Mouse (Mus musculus) heart, adult 11 months (tissue): ENCODE measurements around the gene Lrrc9.

ENCODE experiments used
- DNase-seq: peaks from one replicate; pipeline ENCODE4 v3.0.0; 2022

The Lrrc9 gene

DNA sequence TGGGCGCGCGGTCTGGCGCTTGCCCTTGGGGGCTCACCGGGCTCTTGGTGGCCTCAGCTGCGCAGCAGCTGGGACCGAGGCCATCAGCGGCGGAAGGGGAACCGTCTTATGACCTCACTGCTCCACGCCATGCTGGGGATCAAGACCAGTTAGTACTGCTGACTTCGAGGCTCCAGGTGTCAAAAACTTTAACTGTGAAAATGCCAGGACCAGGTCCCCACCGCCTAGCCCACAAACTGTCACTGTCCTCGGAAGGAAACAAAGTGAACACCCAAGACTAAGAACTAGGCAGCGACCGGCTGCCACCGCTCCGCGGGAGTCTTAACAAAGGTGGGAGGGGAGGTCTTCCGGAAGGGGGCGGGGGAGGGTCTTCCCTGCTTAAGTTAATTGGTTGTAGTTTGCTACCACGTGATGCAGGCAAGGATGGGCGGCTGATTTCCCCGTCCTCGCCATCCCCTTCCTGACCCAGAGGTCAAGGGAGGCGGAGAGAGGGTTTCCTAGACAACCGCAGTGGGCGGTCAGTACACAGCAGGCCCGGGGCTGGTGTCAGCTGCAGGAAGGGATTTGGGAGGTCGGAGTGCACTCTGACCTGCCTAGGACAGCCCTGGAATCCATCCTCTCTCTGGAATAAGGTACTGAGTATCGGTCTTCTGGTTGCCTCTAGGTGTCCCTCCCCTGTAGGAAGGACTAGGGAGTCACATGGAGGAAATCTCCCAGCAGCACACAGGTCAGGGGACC is at the start of gene Lrrc9:
TSS of gene Lrrc9 (plus strand) at position 28 of the 738 bp plus-strand sequence.
- DNase-seq, result peak; percentile 99

DNA sequence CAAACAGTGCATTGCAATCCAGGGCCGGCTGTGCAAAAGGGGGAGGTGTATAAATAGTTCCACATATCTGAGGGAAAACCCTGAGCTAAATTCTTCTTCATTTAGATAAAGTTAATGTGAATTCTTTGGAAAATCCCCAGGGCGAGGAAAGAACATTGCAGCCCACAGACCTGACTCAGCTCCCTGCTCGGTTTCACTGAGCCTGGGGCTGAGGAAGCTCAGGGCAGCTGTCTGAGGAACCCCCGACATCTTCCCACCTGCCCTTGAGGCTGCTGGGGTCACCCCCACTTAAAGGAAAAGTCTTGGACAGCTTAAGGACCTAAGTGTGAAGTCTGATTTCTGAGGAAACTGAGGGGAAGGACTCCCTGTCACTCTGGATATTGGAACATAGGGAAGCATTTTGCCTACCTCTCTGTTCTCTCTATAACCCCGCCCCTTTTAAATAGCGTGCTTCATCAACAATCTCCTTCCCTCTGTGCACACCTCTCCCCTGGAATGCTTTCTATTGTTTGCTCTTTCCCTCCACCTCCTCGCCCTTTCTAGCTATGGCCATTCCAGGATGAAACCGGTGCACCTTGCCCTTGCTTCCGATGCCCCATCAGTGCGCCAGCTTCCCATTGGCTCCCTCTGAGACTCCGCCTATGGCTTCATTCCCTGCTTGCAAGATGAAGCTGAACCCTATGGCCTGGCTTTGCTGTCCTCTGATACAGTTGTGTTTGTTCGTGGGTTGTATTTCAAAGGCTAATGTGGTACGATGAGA is 48.4 kb upstream of the Lrrc9 start:
- DNase-seq, result peak; percentile 66

DNA sequence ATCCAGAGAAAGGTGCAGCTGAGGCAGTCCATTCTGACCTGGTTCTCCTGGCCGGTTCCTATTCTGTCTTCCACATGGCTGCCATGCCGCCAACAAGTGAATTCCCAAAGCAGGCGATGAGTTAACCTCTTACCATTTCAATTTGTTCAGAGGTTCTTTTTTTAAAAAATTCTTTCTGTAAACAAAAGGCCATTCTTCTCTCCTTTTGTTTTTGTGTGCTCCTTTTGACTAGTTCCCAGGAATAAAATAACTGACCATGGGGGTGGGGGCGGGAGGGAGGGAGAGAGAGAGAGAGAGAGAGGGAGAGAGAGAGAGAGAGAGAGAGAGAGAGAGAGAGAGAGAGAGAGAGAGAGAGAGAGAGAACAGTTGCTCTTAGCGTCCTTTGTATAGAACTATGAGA is 36.6 kb upstream of the Lrrc9 start:
- DNase-seq, result peak; percentile 16

DNA sequence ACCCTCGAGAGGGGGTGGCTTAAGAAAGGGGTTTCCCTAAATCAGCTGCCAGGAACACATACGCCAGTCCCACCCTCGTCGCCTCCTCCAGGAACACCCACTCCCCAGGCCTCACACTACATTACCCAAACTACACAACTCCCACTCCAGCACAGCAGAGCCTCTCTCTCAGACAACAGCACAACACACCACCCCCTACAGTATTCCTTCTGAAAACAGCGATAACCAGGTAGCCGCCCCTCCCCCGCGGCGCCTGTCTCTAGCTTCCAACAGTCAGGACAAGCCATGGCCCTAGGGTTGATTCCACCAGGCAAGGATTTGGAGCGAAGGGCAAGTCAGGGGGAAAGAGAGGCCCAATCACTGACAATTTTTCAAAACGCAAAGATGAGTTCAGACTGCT is 34.5 kb upstream of the Lrrc9 start:
- DNase-seq, result peak; percentile 87

DNA sequence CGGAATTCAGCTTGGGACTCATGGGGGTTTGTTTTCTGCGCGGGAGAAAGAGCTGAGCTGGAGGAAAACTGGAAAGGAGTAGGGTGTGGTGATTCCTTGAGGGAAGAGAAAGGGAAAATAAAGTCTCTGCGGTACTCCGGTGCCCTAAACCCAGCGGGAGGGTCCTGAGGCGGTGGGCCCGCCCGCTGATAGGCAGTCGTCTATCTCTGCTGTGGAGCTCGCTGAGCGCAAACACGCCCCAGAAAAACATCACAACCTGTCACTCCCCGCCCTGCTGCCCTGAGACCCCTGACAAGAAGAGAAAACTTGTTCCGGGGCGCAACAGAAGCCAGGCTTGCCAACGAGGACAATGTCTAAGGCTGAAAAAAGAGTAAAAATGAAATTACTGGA is 34.0 kb upstream of the Lrrc9 start:
- peak; percentile 87 for DNase-seq

DNA sequence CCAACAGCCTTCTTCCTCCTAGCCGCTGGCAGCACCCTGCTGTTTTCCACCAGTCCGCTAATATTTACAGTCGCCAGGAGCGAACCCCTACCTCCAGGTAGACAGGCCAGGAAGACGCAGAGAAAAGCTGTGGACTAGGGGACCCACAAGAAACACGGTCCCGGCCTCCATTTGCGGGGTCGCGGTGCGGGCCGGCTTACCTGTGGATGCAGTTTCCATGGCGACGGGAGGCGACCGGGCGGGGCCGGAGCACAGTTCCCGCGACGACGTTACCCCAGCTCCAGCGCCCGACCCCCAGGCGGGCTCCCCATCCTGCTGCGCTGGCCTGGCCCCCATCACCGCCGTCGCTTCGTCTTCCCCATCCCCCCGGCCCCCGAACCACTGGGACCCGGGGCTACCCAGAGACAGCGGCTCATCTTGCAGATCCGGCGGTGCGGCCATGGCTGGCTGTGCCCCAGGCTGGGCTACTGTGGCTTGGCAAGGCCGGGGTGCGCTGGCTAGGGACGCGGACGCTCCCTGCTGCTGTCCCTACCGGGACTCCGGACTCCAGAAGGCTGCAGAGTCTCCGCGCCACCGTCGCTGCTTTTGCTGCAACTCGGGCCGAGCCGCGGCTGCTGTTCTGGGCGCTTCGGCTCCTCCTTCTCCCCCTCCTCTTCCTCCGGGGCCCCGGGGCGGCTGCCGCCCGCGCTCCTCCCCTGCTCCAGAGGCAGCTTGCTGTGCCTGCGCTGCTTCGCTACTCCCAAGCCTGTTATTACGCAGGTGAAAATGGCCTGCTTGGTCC is 33.4 kb upstream of the Lrrc9 start:
- DNase-seq, result peak; percentile 96

DNA sequence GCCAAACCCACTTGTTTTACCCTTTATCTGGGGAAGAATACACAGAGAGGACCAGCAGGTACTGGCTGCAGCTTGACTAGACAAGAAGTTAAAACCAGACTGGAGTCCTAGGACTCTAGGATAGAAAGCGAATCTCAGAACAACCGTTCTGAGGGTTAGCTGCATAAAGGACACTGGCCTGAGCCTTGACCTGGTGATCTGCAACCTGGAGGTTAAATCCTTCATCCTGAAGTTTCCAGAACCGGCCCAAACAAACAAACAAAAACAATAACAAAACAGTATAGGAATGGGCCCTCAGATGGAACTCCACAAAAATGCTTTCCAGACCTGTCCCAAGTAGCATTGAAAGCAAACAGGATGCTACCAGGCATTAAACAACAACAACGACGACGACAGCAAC is 32.7 kb upstream of the Lrrc9 start, which contains the start of gene Rtn1:
TSS of gene Rtn1 (minus strand) at position 101 of the 400 bp plus-strand sequence.
- DNase-seq, result peak; percentile 65

DNA sequence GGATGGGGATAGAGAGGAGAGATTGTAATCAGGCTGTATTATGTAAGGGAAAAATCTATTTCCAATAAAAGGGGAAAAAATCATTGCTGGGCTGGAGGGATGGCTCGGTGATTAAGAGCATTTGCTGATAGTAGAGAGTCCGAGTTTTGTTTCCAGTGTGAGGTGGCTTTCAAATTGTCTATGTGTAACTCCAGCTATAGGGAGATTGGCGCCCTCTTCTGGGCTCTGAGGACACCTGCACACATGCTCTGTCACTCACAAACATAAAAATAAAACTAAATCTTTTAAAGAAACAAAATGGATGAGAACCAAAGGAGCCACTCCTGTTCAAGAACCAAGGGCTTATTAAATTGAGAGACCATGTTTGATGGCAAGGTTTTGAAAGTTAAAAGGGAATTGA is 23.9 kb upstream of the Lrrc9 start:
- DNase-seq, result no peak

DNA sequence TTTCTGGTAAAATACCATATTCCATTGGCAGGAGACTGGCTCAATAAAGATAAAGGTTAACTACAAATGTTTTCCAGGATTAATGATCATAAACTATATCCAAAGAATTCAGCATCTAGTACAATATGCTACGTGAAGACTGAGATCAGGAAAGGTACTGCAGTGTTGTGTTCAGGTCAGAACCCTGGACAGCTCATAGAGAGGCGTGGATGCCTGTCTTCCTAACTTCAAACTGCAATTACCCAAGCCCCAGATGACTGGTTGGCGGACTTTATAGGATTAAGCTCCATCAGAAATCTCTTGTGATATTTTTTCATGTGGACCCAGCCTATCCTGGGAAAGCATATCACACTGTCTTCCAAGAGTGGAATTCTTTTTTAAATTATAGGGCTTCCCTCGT is 19.0 kb upstream of the Lrrc9 start:
- DNase-seq, result no peak

DNA sequence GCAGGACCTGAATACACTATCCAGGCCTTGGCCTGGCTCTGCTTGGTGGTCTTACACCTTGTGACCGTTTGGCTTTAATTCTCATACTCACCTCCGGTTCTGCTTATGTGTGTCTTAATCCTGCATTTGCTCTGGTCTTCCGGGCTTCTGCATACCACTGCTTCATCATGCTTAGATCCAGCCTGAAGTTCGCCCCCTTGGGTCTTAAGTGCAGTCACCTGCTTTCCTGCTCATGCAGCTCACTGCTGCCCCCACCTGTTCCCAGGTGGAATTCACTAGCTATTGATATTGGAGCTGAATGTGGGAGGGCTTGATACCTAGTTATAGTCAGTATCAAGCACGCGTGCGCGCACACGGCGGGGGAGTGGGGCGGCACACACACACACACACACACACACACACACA is 13.9 kb upstream of the Lrrc9 start:
- DNase-seq, result peak; percentile 91

DNA sequence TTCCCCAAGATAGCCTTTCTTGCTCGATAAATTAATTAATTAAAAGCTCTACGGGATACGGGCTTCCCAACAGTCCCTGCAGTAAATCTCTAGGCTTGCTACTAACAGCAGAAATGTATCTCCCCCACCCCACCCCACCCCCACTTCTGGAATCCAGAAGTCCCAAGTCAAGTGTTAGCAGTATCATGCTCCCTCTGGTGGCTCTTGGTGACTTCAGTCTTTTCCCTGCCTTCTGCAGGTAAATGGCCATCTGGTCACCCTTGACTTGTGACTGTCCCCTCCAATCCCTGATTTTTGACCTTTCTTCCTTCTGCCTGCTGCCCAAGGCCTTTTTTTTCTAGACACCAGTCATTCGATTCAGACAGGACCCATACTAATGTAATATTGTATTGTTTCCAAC is 9.5 kb upstream of the Lrrc9 start:
- no peak for DNase-seq

DNA sequence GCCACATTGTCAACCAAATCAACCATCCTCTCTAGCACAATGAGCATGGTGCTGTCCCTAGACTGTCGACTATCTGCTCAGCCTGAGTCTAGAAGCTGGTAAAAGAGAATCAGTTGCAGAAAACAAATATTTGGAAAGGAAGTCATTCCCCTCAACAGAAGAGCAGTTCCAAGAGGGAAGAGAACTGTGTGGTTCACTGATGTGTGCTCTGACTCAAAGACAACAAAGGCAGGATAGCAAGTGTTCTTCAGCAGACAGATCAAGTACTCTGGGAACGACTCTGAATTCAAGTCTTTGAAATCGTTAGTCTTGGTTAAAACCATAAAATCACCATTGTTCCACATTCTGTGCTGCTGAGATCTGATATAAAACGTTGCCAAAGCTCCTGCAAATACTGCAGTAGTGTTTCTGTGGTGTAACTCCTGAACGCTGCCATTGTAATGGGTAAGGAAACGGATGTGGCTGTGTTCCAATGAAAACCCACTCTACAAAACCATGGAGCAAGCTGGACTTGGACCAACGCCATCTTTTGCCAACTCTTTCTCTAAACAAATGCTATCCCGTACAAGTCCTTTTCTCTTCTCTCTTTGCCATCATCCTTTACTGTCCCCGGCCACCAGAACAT is 8.3 kb upstream of the Lrrc9 start:
- DNase-seq, result peak; percentile 87

DNA sequence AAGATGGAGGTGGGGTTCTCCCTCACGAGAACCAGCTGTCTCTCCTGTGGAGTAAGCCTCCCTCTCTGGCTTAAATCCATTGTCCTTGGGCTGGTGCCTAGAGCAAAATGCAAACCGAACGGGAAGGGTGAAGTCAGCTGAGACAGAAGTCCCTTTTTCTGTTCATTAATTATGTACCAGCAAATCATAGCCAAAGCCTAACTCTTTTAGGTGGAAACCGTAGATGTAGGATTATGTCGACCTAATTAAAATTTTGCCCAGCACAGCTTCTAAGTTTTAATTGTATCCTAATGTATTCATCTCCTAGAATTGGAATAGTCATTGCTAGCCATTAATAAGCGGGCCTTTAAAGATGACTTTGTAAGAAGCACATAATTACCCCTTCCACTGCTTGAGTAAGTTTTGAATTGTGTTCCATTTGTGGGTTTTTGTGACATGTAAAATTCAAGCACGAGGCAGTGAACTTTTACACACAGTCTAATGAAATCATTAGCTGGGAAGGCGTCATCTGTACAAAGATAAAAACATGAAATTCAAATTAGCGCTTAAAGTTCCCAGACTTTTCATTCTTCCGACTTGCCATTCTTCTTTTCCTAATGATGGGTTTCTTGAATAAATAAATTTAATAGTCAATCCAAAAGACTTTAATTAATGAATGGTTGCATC is 3.9 kb upstream of the Lrrc9 start:
- DNase-seq, result peak; percentile 35

DNA sequence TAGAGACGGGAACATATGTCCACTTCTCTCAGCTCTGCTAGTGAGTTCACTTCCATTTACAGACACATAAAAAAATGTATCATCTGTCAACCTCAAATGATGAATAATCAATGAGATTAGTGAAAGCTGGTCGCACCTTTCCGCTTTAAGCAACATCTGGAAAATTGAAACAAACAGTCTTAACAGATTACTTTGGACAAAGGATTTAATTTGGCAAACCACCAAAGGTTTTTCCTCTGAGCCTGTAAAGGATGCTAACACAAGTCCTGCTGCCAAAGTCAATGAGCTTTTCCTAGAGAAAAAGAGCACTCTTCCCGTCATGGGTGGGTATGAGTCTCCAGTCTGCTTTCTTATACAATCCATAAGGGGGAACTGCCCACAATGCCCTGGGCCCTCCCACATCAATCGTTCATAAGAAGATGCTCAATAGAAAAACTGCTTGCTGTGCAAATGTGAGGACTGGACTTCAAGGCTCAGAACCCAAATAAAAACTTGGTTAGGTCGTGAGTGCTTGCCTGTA is 2.6 kb upstream of the Lrrc9 start:
- peak; percentile 93 for DNase-seq

DNA sequence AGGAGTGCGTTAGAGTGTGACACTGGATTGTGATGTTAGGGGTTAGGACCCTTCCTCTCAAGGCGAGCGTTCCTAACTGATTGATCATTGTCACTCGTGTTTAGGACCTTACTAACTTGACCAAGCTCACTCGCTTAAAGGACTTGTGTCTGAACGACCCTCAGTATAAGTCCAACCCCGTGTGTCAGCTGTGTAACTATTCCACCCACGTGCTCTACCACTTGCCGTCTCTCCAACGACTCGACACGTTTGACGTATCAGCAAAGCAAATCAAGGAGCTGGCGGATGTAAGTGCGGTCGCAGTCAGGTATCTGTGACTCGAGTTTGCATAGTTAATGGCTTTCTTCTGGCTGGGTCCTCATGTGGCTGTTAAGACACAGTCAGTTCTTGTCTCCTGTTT is 12.3 kb downstream of the Lrrc9 start:
- DNase-seq, result peak; percentile 63

DNA sequence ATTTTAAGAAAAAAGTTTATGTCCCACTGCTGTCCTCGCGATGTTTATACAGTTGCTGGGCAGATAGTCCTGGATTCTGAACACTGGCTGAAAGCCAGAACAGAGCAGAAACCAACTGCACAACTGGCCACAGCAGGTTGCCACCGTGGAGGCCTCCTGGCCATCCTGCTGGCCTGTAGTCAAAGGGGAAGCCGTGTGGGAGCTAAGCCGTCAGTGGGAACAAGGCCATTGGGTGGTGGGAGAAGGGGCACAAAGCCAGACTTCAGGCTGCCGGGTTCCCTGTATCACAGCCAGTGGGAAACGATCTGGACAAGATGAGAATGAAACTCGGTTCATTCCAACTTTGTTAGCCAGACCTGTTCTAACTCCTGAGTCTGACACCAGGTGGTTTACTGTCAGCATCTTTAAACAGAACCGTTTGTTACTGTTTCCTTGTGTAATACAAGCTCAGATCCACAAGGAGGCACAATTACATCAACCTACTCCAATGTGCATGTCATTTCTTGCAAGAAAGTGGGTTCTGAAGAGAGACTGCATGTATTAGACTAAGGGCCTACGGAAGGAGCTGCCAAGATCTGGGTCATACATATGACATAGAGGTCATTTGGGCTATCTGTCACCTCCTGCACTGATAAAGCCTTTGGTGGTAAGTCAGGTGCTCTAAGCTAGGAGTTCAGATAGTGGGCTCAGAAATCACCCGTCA is 19.7 kb downstream of the Lrrc9 start:
- DNase-seq, result peak; percentile 82

DNA sequence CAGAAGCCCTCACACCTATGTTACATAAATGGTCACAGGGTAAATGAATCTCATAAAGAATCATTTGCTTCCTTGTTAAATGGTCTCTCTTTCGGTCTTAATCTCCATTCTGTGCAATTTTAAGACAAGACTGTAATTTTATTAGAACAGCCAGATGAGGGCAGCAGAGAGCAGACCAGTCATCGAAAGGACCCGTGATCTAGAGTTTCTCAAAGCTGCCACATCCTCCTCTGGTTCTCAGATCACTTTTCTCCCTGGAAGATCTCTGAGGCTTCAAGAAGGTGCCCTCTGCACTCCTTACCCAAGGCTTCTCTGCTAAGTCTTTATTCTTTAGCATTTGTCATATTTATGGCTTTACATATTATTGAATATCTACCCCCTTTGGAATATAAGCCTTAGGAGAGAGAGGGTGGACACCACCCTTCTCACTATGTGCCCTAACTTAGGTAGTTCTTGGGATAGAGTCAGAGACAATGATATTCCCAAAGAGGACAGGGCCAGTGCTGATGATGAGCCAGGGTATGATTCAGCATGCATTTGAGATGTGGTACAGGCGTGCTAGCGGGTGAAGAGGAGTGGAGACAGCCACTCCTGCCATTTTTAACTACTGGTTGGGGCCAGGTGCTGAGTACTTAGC is 20.3 kb downstream of the Lrrc9 start:
- peak; percentile 72 for DNase-seq

DNA sequence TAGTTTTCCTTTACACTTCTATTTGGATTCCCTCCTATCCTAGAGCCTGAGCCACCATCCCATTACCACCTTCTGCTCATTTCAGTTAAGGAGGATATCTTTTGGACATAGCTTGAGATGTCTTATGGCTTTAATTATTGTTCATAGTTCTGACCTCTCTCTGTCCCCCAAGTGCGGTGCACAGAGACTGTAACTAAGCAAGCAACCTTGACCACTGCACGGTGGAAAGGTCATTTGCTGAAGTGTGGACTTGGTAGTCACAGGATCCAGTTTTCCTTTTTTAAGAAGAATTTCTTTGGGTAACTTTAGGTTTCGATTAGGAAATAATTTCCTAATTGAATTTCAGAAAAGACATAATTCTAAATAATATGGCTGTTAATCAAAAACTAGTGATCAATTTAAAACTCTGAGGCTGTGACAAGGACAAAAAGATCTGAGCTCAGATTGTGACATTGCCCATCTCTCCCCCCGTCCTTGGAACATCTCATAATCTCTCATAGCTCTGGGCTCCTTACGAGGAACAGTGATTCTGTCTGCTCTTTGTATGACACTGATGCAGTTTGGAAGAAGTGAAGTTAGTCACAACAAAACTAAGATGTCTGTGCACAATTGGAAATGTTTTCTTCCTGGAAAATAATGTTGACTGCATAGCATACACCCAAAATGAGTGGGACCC is 24.3 kb downstream of the Lrrc9 start:
- peak; percentile 1 for DNase-seq

DNA sequence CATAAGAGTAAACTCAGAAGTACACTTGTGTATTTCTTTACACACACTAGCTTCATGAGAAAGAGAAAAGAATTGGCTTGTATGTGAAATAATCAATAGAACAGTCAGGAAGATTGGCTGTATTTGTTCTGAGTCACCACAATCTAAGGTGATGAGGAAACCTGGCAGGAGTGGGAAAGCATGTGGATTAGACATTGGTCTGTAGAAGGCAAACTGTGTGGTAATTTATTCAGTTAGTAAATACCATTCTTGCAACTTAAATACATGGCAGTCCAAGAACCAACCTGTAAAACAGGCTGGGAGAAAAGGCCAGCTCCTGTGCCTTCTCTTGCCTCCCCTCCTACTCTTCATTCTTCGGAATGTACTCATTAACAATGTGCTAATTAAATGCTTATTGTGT is 25.6 kb downstream of the Lrrc9 start:
- peak; percentile 22 for DNase-seq

DNA sequence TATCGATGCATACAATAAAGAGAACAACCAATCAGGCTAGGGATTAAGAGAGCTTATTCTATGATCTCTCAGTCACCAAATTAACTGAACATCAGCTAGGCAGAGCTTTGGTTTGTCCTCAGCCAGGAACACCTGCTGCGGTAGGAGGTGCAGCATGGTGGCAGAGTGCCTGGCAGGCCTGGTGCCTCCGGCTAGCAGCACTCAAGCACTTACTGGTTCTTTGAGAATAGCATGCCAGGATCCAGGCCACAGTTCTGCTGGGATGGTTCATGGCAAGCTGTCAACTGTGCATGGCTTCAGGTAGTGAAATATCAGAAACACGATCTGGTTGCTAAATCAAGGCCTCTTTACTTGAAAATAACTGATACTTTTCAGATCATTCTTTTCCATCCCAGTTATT is 26.1 kb downstream of the Lrrc9 start:
- DNase-seq, result peak; percentile 67
